Mouse (Mus musculus) embryonic facial prominence, embryonic 10.5 days (tissue): ENCODE measurements at regions not wholly inside any gene's neighbourhood (a gene's known extent, or its start where the extent isn't known, plus 50 kb on each side); places are given as distances from the start of the nearest gene placed in this dataset.
A peak's percentile ranks its signal among the peaks of the same experiment; 100 is the strongest.

Experiments used
- DNase-seq: peaks from one replicate; pipeline ENCODE4 v3.0.0-alpha.2; 2017; ENCODE audit warnings: low spot score
- H3K27ac ChIP-seq: fragments of 300-500 bp; sonication (generic); replicated peaks from 2 replicates; pipeline ENCODE4 v1.5.1; 2016; ENCODE audit warnings: mild to moderate bottlenecking
- H3K27me3 ChIP-seq: fragments of 300-500 bp; sonication (generic); replicated peaks from 2 replicates; pipeline ENCODE4 v1.6.1; 2016; ENCODE audit warnings: low read depth, mild to moderate bottlenecking; ENCODE audit not compliant: poor library complexity, severe bottlenecking
- H3K36me3 ChIP-seq: fragments of 300-500 bp; sonication (generic); replicated peaks from 2 replicates; pipeline ENCODE4 v1.6.1; 2016; ENCODE audit warnings: mild to moderate bottlenecking, moderate library complexity
- H3K4me1 ChIP-seq: fragments of 300-500 bp; sonication (generic); 2 replicates; pipeline ENCODE4 v1.6.1; 2016
- H3K4me3 ChIP-seq: fragments of 300-500 bp; sonication (generic); 2 replicates; pipeline ENCODE4 v1.5.1; 2016; ENCODE audit warnings: mild to moderate bottlenecking, moderate library complexity
- H3K9me3 ChIP-seq: fragments of 300-500 bp; sonication (generic); 2 replicates; pipeline ENCODE4 v1.6.1; 2016; ENCODE audit warnings: mild to moderate bottlenecking
- WGBS: fragments of 180-500 bp; shearing (Covaris S2); methylation state at CpG from one replicate; pipeline ENCODE4 v1.1.7; 2016; 5-methylcytosine and 5-hydroxymethylcytosine counted together

- H3K36me3 ChIP-seq, result no peaks in the 10 kb centered on the region
- H3K4me3 ChIP-seq, result no peak overlapping the region
- H3K27me3 ChIP-seq, result no peaks in the 10 kb centered on the region
- 75% methylated on average over 8 of the region's 8 CpGs for WGBS
- H3K9me3 ChIP-seq, result no peaks in the 10 kb centered on the region
- no peak overlapping the region for H3K27ac ChIP-seq
- peaks cover 11% of the 10 kb centered on the region for H3K4me1 ChIP-seq
- DNase-seq, result no peak
Measured at GRCm38 (mm10) chr13:60522719-60523450, 78.9 kb upstream of the Dapk1 start.

- Histone ChIP-seq H3K4me3 (no peak overlapping the region), H3K27ac (no peak overlapping the region), H3K27me3 (no peaks in the 10 kb centered on the region), H3K9me3 (no peaks in the 10 kb centered on the region), H3K36me3 (no peaks in the 10 kb centered on the region), H3K4me1 (peaks cover 23% of the 10 kb centered on the region)
- no peak for DNase-seq
- 76% methylated on average over 2 of the region's 2 CpGs for WGBS
Measured at GRCm38 (mm10) chr13:60527806-60528205, 73.9 kb upstream of the Dapk1 start.

GRCm38 (mm10) chr13:60528819-60529218, 72.9 kb upstream of the Dapk1 start:
- Histone ChIP-seq H3K36me3 (no peaks in the 10 kb centered on the region), H3K4me1 (peaks cover 23% of the 10 kb centered on the region), H3K27ac (no peak overlapping the region; the same call in 1 of the 2 replicates), H3K27me3 (no peaks in the 10 kb centered on the region), H3K9me3 (no peaks in the 10 kb centered on the region), H3K4me3 (no peak overlapping the region)
- DNase-seq, result no peak
- WGBS, result 59% methylated on average over 1 of the region's 1 CpGs

GRCm38 (mm10) chr13:60529381-60530069, 72.2 kb upstream of the Dapk1 start:
- DNase-seq, result peak; percentile 23
- WGBS, result 13% methylated on average over 6 of the region's 6 CpGs
- H3K36me3 ChIP-seq, result no peaks in the 10 kb centered on the region
- H3K9me3 ChIP-seq, result no peaks in the 10 kb centered on the region
- no peaks in the 10 kb centered on the region for H3K27me3 ChIP-seq
- H3K27ac ChIP-seq, result no peak overlapping the region; the same call in 1 of the 2 replicates
- H3K4me3 ChIP-seq, result no peak overlapping the region
- peaks cover 26% of the 10 kb centered on the region for H3K4me1 ChIP-seq

- 90% methylated on average over 8 of the region's 8 CpGs for WGBS
- H3K4me1 ChIP-seq, result peaks cover 21% of the 10 kb centered on the region
- H3K9me3 ChIP-seq, result no peaks in the 10 kb centered on the region
Measured at GRCm38 (mm10) chr13:60533871-60534427, 67.8 kb upstream of the Dapk1 start.

GRCm38 (mm10) chr13:60534501-60534900, 67.2 kb upstream of the Dapk1 start:
- no peak overlapping the region for H3K27ac ChIP-seq
- peaks cover 15% of the 10 kb centered on the region for H3K4me1 ChIP-seq
- no peaks in the 10 kb centered on the region for H3K27me3 ChIP-seq
- H3K9me3 ChIP-seq, result no peaks in the 10 kb centered on the region
- DNase-seq, result no peak
- 64% methylated on average over 3 of the region's 3 CpGs for WGBS
- H3K36me3 ChIP-seq, result no peaks in the 10 kb centered on the region
- H3K4me3 ChIP-seq, result no peak overlapping the region

More at GRCm38 (mm10) chr13:60533871-60534427, 67.8 kb upstream of the Dapk1 start:
- H3K27me3 ChIP-seq, result no peaks in the 10 kb centered on the region
- no peak for DNase-seq
- no peak overlapping the region for H3K27ac ChIP-seq
- H3K4me3 ChIP-seq, result no peak overlapping the region
- no peaks in the 10 kb centered on the region for H3K36me3 ChIP-seq

GRCm38 (mm10) chr13:60535045-60535444, 66.7 kb upstream of the Dapk1 start:
- Histone ChIP-seq H3K36me3 (no peaks in the 10 kb centered on the region), H3K9me3 (no peaks in the 10 kb centered on the region), H3K4me1 (peaks cover 10% of the 10 kb centered on the region), H3K27ac (no peak overlapping the region), H3K27me3 (no peaks in the 10 kb centered on the region), H3K4me3 (no peak overlapping the region)
- 70% methylated on average over 7 of the region's 7 CpGs for WGBS
- DNase-seq, result no peak

GRCm38 (mm10) chr13:60536725-60537124, 65.0 kb upstream of the Dapk1 start:
- no peak for DNase-seq
- no peak overlapping the region for H3K4me3 ChIP-seq
- H3K27ac ChIP-seq, result no peak overlapping the region
- H3K36me3 ChIP-seq, result no peaks in the 10 kb centered on the region
- 86% methylated on average over 5 of the region's 5 CpGs for WGBS
- no peaks in the 10 kb centered on the region for H3K9me3 ChIP-seq
- peaks cover 7% of the 10 kb centered on the region for H3K4me1 ChIP-seq
- H3K27me3 ChIP-seq, result no peaks in the 10 kb centered on the region

GRCm38 (mm10) chr13:60538110-60538509, 63.6 kb upstream of the Dapk1 start:
- 48% methylated on average over 8 of the region's 8 CpGs for WGBS
- H3K27me3 ChIP-seq, result no peaks in the 10 kb centered on the region
- DNase-seq, result no peak
- H3K36me3 ChIP-seq, result no peaks in the 10 kb centered on the region
- H3K27ac ChIP-seq, result no peak overlapping the region
- no peaks in the 10 kb centered on the region for H3K9me3 ChIP-seq
- H3K4me3 ChIP-seq, result no peak overlapping the region
- H3K4me1 ChIP-seq, result peaks cover 3% of the 10 kb centered on the region

GRCm38 (mm10) chr13:60541165-60541564, 60.6 kb upstream of the Dapk1 start:
- Histone ChIP-seq H3K27me3 (no peaks in the 10 kb centered on the region), H3K27ac (no peak overlapping the region), H3K36me3 (no peaks in the 10 kb centered on the region), H3K4me1 (no peaks in the 10 kb centered on the region; the same call in 1 of the 2 replicates), H3K4me3 (no peak overlapping the region), H3K9me3 (no peaks in the 10 kb centered on the region)
- DNase-seq, result no peak
- WGBS, result 91% methylated on average over 5 of the region's 5 CpGs

- peaks cover 8% of the 10 kb centered on the region; the same call in 1 of the 2 replicates for H3K4me1 ChIP-seq
- no peaks in the 10 kb centered on the region for H3K9me3 ChIP-seq
- H3K27ac ChIP-seq, result no peak overlapping the region
- no peak overlapping the region for H3K4me3 ChIP-seq
- no peaks in the 10 kb centered on the region for H3K36me3 ChIP-seq
- no peaks in the 10 kb centered on the region for H3K27me3 ChIP-seq
- DNase-seq, result no peak
- WGBS, result 90% methylated on average over 3 of the region's 3 CpGs
Measured at GRCm38 (mm10) chr13:60544363-60544762, 57.4 kb upstream of the Dapk1 start.

- no peak overlapping the region for H3K27ac ChIP-seq
- H3K27me3 ChIP-seq, result no peaks in the 10 kb centered on the region
- H3K4me1 ChIP-seq, result peaks cover 8% of the 10 kb centered on the region; the same call in 1 of the 2 replicates
- H3K4me3 ChIP-seq, result no peak overlapping the region
- no peaks in the 10 kb centered on the region for H3K36me3 ChIP-seq
- no peaks in the 10 kb centered on the region for H3K9me3 ChIP-seq
- WGBS, result 72% methylated on average over 2 of the region's 2 CpGs
- DNase-seq, result no peak
Measured at GRCm38 (mm10) chr13:60545999-60546733, 55.6 kb upstream of the Dapk1 start.
